Mouse (Mus musculus): ENCODE results near the gene Atp8a2. TPM values are rescaled to one million over a fixed set of nuclear protein-coding genes. Genes with fewer than 3 reads are reported as not detected.

The Atp8a2 gene
- polyA plus RNA-seq, 1 experiment from 2014 or later, result 36.6 TPM

DNA sequence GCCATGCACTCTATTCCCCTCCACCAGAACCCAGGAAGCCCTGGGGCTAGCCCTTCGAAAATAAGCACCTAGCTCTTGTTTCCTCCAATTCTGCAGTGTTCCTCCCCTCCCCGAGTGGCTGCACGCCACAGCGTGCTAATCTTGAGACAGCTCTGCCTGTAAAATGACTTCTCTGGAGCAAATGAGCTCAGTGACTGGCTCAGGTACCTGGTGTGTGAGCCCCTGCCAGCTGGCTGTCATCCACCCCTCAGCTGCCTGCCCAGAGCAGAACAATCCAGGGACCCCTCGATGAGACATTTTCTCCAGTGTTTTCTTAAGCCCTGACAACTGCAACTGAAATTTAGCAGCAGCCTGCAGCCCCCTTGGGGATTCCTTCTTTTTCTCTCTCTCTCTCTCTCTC lies 495.5 kb downstream of the Atp8a2 start:
- no peak for ATAC-seq (ENCODE audit: low read depth)

GRCm38 (mm10) chr14:59695160-59695559 lies 501.8 kb downstream of the Atp8a2 start:
- no peak overlapping the region for H3K4me2 ChIP-seq
- H3K9ac ChIP-seq, result no peak overlapping the region
- H3K27me3 ChIP-seq, result no peaks in the 10 kb centered on the region
- 89% methylated on average over 4 of the region's 4 CpGs for WGBS
- ATAC-seq (ENCODE audit: low read depth), result no peak
- H3K36me3 ChIP-seq, result no peaks in the 10 kb centered on the region
- H3K9me3 ChIP-seq, result no peaks in the 10 kb centered on the region
- H3K4me1 ChIP-seq (replicated peaks), result no peaks in the 10 kb centered on the region
- H3K4me3 ChIP-seq, result no peak overlapping the region
- no peak overlapping the region for H3K27ac ChIP-seq (replicated peaks)

More for the DNA sequence above, 495.5 kb downstream of the Atp8a2 start:
- no peaks in the 10 kb centered on the region for H3K36me3 ChIP-seq
- no peaks in the 10 kb centered on the region for H3K27me3 ChIP-seq
- no peak overlapping the region for H3K4me2 ChIP-seq
- H3K4me3 ChIP-seq, result no peak overlapping the region
- no peak overlapping the region for H3K9ac ChIP-seq
- 0 out of 2 replicates have a peak overlapping the region, but pooled peaks have one; percentile 5 for H3K27ac ChIP-seq (replicated peaks)
- WGBS, result 65% methylated on average over 5 of the region's 5 CpGs
- no peaks in the 10 kb centered on the region for H3K9me3 ChIP-seq
- H3K4me1 ChIP-seq (replicated peaks), result peaks cover 8% of the 10 kb centered on the region

DNA sequence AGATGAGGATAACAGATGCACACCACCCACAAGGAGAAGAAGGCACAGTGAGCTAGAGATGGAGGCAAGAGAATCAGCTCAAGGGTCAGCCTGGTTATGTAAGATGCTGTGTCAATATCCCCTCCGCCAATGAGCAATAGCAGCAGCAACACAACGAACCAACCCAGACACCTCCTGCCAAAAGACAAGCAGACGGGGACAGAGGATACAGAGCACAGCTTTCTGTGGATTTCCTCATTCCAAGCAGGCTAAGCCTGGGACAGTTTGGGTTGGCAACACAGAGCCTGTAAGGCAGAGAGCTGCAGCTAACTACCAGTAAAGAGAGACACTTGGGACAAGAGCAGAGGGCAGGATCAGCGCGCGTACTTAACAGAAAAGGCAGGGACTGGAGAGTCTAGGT lies 504.8 kb downstream of the Atp8a2 start:
- 86% methylated on average over 6 of the region's 6 CpGs for whole genome bisulfite sequencing
- H3K36me3 ChIP-seq, result no peaks in the 10 kb centered on the region
- H3K27ac ChIP-seq (replicated peaks), result no peak overlapping the region
- no peak overlapping the region for H3K4me2 ChIP-seq
- 0 out of 2 replicates have a peak, but pooled peaks cover 3% of the 10 kb centered on the region for H3K4me1 ChIP-seq (replicated peaks)
- no peak for ATAC-seq (ENCODE audit: low read depth)
- H3K4me3 ChIP-seq, result no peak overlapping the region
- H3K27me3 ChIP-seq, result no peaks in the 10 kb centered on the region
- H3K9ac ChIP-seq, result no peak overlapping the region
- no peaks in the 10 kb centered on the region for H3K9me3 ChIP-seq

- Histone ChIP-seq H3K27ac (replicated peaks) (no peak overlapping the region), H3K9ac (no peak overlapping the region), H3K27me3 (no peaks in the 10 kb centered on the region), H3K4me3 (no peak overlapping the region), H3K9me3 (no peaks in the 10 kb centered on the region), H3K4me1 (replicated peaks) (0 out of 2 replicates have a peak, but pooled peaks cover 3% of the 10 kb centered on the region), H3K4me2 (no peak overlapping the region), H3K36me3 (no peaks in the 10 kb centered on the region)
- 71% methylated on average over 13 of the region's 13 CpGs for WGBS
- ATAC-seq (ENCODE audit: low read depth), result no peak
Observed at GRCm38 (mm10) chr14:59691402-59691801, 505.6 kb downstream of the Atp8a2 start.

- Histone ChIP-seq H3K9me3 (no peaks in the 10 kb centered on the region), H3K9ac (no peak overlapping the region), H3K27me3 (no peaks in the 10 kb centered on the region), H3K4me2 (no peak overlapping the region), H3K4me1 (replicated peaks) (0 out of 2 replicates have a peak, but pooled peaks cover 3% of the 10 kb centered on the region), H3K4me3 (no peak overlapping the region), H3K27ac (replicated peaks) (no peak overlapping the region), H3K36me3 (no peaks in the 10 kb centered on the region)
- ATAC-seq (ENCODE audit: low read depth), result no peak
- WGBS, result 80% methylated on average over 12 of the region's 12 CpGs
Observed at GRCm38 (mm10) chr14:59690954-59691353, 506.0 kb downstream of the Atp8a2 start.

- no peaks in the 10 kb centered on the region for H3K36me3 ChIP-seq
- H3K27me3 ChIP-seq, result no peaks in the 10 kb centered on the region
- H3K4me2 ChIP-seq, result no peak overlapping the region
- ATAC-seq (ENCODE audit: low read depth), result no peak
- 0 out of 2 replicates have a peak, but pooled peaks cover 3% of the 10 kb centered on the region for H3K4me1 ChIP-seq (replicated peaks)
- WGBS, result 34% methylated on average over 4 of the region's 4 CpGs
- no peak overlapping the region for H3K9ac ChIP-seq
- H3K27ac ChIP-seq (replicated peaks), result no peak overlapping the region
- no peaks in the 10 kb centered on the region for H3K9me3 ChIP-seq
- H3K4me3 ChIP-seq, result no peak overlapping the region
Observed at GRCm38 (mm10) chr14:59689596-59689995, 507.4 kb downstream of the Atp8a2 start.

GRCm38 (mm10) chr14:59686229-59686628 lies 510.8 kb downstream of the Atp8a2 start:
- Histone ChIP-seq H3K27me3 (no peaks in the 10 kb centered on the region), H3K4me2 (no peak overlapping the region), H3K4me3 (no peak overlapping the region), H3K36me3 (no peaks in the 10 kb centered on the region), H3K9me3 (no peaks in the 10 kb centered on the region), H3K4me1 (replicated peaks) (0 out of 2 replicates have a peak, but pooled peaks cover 3% of the 10 kb centered on the region), H3K9ac (no peak overlapping the region), H3K27ac (replicated peaks) (no peak overlapping the region)
- WGBS, result 80% methylated on average over 5 of the region's 5 CpGs
- no peak for ATAC-seq (ENCODE audit: low read depth)

DNA sequence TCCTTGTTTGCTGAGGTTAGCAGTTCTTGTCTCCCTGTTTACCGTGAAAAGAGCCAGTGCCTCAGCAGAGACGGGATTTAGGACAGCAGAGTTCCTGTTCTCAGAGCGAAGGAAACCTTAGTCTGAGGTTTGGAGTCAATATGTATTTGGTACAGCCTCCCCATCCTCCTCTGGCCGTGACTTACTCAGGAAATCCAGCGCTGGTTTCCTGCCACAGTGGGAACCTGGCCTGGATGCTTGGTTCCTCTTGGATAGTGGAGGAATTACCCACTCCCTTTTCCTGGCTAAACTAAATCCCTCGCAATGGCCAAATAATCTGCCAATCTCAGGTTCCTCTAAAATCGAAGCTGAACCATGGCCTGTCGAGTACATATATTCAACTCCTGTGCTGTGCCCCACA lies 511.6 kb downstream of the Atp8a2 start:
- Histone ChIP-seq H3K36me3 (no peaks in the 10 kb centered on the region), H3K9me3 (no peaks in the 10 kb centered on the region), H3K27ac (replicated peaks) (no peak overlapping the region), H3K4me1 (replicated peaks) (0 out of 2 replicates have a peak, but pooled peaks cover 3% of the 10 kb centered on the region), H3K9ac (no peak overlapping the region), H3K27me3 (no peaks in the 10 kb centered on the region), H3K4me3 (no peak overlapping the region), H3K4me2 (no peak overlapping the region)
- no peak for ATAC-seq (ENCODE audit: low read depth)
- WGBS, result 70% methylated on average over 8 of the region's 8 CpGs

DNA sequence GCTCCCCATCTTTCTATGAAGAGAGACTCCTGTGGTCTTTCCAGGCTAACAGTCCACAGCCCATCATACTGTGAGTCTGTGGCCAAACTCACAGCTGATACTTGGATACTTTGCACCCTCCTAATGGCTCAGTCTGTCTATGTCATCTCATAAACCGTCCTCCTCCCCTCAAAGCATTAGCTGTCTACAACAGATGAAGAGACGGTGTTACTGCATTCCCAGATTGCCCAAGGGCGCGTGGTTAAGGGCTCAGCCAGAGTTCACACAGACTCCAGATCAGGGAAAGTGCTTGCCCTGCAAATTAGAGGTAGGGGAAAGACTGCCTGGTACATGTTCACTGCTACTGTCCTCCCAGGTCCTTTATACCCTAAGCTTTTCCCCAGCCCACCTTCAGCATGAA lies 515.1 kb downstream of the Atp8a2 start:
- no peak overlapping the region for H3K4me3 ChIP-seq
- H3K4me1 ChIP-seq (replicated peaks), result no peaks in the 10 kb centered on the region
- WGBS, result 74% methylated on average over 4 of the region's 4 CpGs
- H3K4me2 ChIP-seq, result no peak overlapping the region
- H3K27me3 ChIP-seq, result no peaks in the 10 kb centered on the region
- no peak overlapping the region for H3K9ac ChIP-seq
- no peak for ATAC-seq (ENCODE audit: low read depth)
- no peaks in the 10 kb centered on the region for H3K36me3 ChIP-seq
- no peaks in the 10 kb centered on the region for H3K9me3 ChIP-seq
- H3K27ac ChIP-seq (replicated peaks), result no peak overlapping the region

- 75% methylated on average over 7 of the region's 7 CpGs for WGBS
- Histone ChIP-seq H3K36me3 (no peaks in the 10 kb centered on the region), H3K4me2 (no peak overlapping the region), H3K27ac (replicated peaks) (no peak overlapping the region), H3K27me3 (no peaks in the 10 kb centered on the region), H3K9ac (no peak overlapping the region), H3K4me3 (no peak overlapping the region), H3K4me1 (replicated peaks) (peaks cover 21% of the 10 kb centered on the region), H3K9me3 (no peaks in the 10 kb centered on the region)
- ATAC-seq (ENCODE audit: low read depth), result no peak
Observed at GRCm38 (mm10) chr14:59677598-59678003, 519.4 kb downstream of the Atp8a2 start.

GRCm38 (mm10) chr14:59675330-59675729 lies 521.6 kb downstream of the Atp8a2 start:
- 0 out of 2 replicates have a peak overlapping the region, but pooled peaks have one; percentile 45 for H3K9ac ChIP-seq
- no peak overlapping the region for H3K4me2 ChIP-seq
- peak overlapping the region; percentile 74 for H3K27ac ChIP-seq (replicated peaks)
- no peaks in the 10 kb centered on the region for H3K9me3 ChIP-seq
- no peak overlapping the region for H3K4me3 ChIP-seq
- peaks cover 21% of the 10 kb centered on the region for H3K4me1 ChIP-seq (replicated peaks)
- WGBS, result 78% methylated on average over 4 of the region's 4 CpGs
- H3K27me3 ChIP-seq, result no peaks in the 10 kb centered on the region
- ATAC-seq (ENCODE audit: low read depth), result no peak
- no peaks in the 10 kb centered on the region for H3K36me3 ChIP-seq

DNA sequence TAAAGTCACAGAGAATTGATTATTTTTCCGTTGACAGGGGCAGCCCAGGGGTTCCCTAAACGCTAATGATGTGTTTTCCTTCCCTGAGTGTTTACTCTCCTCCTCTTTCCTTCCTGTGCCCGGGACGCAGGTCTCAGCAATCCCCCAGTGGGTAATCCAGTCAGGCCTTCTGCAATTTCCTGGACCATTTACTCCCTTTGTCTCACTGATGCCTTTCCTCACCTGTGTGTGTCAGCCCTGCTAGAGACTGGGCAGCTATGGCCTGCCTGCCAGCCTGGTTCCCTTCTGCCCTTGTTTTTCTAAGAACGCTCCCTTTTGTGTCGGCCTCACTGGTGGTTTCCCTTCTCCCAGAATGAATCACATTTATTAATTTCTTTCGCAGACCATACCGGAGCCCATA lies 522.4 kb downstream of the Atp8a2 start:
- Histone ChIP-seq H3K9me3 (no peaks in the 10 kb centered on the region), H3K27me3 (no peaks in the 10 kb centered on the region), H3K4me3 (no peak overlapping the region), H3K4me1 (replicated peaks) (peaks cover 21% of the 10 kb centered on the region), H3K36me3 (no peaks in the 10 kb centered on the region), H3K9ac (peak overlapping the region; percentile 45; the same call in 1 of the 2 replicates), H3K4me2 (no peak overlapping the region), H3K27ac (replicated peaks) (peak overlapping the region; percentile 74)
- ATAC-seq (ENCODE audit: low read depth), result peak; percentile 59
- whole genome bisulfite sequencing, result 19% methylated on average over 8 of the region's 8 CpGs

GRCm38 (mm10) chr14:59672893-59673515 lies 524.0 kb downstream of the Atp8a2 start:
- ATAC-seq (ENCODE audit: low read depth), result no peak
- H3K4me1 ChIP-seq (replicated peaks), result peaks cover 21% of the 10 kb centered on the region
- H3K27me3 ChIP-seq, result no peaks in the 10 kb centered on the region
- H3K27ac ChIP-seq (replicated peaks), result no peak overlapping the region
- WGBS, result 78% methylated on average over 6 of the region's 6 CpGs
- H3K9me3 ChIP-seq, result no peaks in the 10 kb centered on the region
- no peak overlapping the region for H3K4me2 ChIP-seq
- H3K4me3 ChIP-seq, result no peak overlapping the region
- no peaks in the 10 kb centered on the region for H3K36me3 ChIP-seq
- no peak overlapping the region for H3K9ac ChIP-seq
